Mouse (Mus musculus) heart, adult 2 months (tissue): Measurements from ENCODE around the gene Kcnj3.
"Not testable (repeated sequence)": the region's sequence is repeated elsewhere in the genome, so short reads cannot be mapped to it uniquely, and the experiment has no call there.

Experiments
- CTCF ChIP-seq: fragments of 200-600 bp; IDR thresholded peaks from 2 replicates; pipeline ENCODE4 v1.8.1; 2022; ENCODE audit warnings: antibody characterized with exemption, mild to moderate bottlenecking, moderate library complexity
- EP300 ChIP-seq: fragments of 200-500 bp; IDR thresholded peaks from 2 replicates; pipeline ENCODE4 v1.6.1; 2011; ENCODE audit warnings: low read depth, low read length, control low read depth; ENCODE audit not compliant: insufficient read depth
- POLR2A ChIP-seq: fragments of 200-500 bp; IDR thresholded peaks from 2 replicates; pipeline ENCODE4 v1.6.1; 2011; ENCODE audit warnings: mild to moderate bottlenecking, low read depth, low read length, control low read depth; ENCODE audit not compliant: insufficient read depth

GRCm38 (mm10) chr2:55485500-55486129 is 49.8 kb downstream of the Kcnj3 start:
- not testable (repeated sequence) for TF ChIP-seq CTCF, POLR2A, EP300
